Mouse (Mus musculus): ENCODE measurements around the gene Mcm6. TPM values are rescaled to one million over a fixed set of nuclear protein-coding genes. Genes with fewer than 3 reads are reported as not detected.
"Not testable (repeated sequence)": the region's sequence is repeated elsewhere in the genome, so short reads cannot be mapped to it uniquely, and the experiment has no call there.

Mcm6 gene
- total and polyA plus RNA-seq, 2 experiments from 2014 or later, result 31.9 to 37.3 TPM

DNA sequence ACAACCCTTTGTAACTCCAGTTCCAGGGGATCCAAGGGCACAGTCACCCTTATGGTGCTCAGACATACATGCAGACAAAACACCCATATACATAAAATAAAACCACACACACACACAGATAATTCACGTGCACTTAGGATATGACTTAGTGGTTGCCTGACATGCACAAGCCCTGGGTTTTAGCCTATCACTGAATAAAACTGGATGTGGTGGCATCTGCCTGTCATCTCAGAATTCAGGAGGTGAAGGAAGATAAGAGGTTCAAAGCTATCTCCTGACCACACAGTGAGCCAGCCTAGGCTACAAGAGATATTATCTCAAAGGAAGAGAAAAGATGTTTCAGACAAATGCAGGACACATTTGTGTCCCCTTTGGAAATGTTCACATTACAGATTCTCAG is 32.3 kb downstream of the Mcm6 start:
- Histone ChIP-seq H3K36me3 (ENCODE audit: insufficient read depth, low read length) (no peaks in the 10 kb centered on the region; the same call in 1 of the 2 replicates), H3K27ac (ENCODE audit: low read depth, low read length) (no peak overlapping the region), H3K27me3 (ENCODE audit: insufficient read depth, low read length) (no peaks in the 10 kb centered on the region), H3K9ac (replicated peaks; ENCODE audit: low read length, poor library complexity, severe bottlenecking) (no peak overlapping the region), H3K4me3 (ENCODE audit: low read depth, low read length) (no peak overlapping the region), H3K9me3 (ENCODE audit: low read length) (no peaks in the 10 kb centered on the region), H3K4me2 (ENCODE audit: low read depth, low read length, poor library complexity, severe bottlenecking) (no peak overlapping the region), H3K4me1 (ENCODE audit: insufficient read depth, low read length) (no peaks in the 10 kb centered on the region)
- DNase-seq (ENCODE audit: low spot score) (no peak), ATAC-seq (ENCODE audit: low FRiP score) (no peak)
- 94% methylated on average over 1 of the region's 1 CpGs for WGBS
- TF ChIP-seq CTCF (IDR thresholded peaks at IDR 0.05), result no peak

DNA sequence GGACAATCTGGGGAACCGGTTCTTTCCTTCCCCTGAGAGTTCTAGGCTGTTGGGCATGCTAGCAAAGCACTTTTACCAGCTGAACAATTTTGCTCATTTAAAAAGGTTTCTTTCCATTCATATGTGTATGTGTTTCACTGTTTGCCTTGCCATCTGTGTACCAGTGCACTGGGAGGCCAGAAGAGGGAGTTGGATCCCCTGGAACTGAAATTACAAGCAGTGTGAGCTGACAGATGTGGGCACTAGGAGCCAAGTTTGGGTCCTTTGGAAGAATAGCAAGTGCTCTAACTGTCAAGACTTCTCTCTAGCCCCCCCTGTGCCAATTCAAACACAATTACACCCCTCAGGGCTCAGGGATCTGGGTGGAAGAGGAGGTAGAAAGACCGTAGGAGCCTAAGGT is 34.7 kb downstream of the Mcm6 start:
- H3K9me3 ChIP-seq (ENCODE audit: low read length), result no peaks in the 10 kb centered on the region
- H3K4me1 ChIP-seq (ENCODE audit: insufficient read depth, low read length), result no peaks in the 10 kb centered on the region
- no peaks in the 10 kb centered on the region for H3K27me3 ChIP-seq (ENCODE audit: insufficient read depth, low read length)
- H3K9ac ChIP-seq (replicated peaks; ENCODE audit: low read length, poor library complexity, severe bottlenecking), result no peak overlapping the region
- H3K27ac ChIP-seq (ENCODE audit: low read depth, low read length), result no peak overlapping the region
- WGBS, result 85% methylated on average over 2 of the region's 2 CpGs
- ATAC-seq (ENCODE audit: low FRiP score), result no peak
- TF ChIP-seq CTCF (IDR thresholded peaks at IDR 0.05), result no peak
- no peaks in the 10 kb centered on the region; the same call in 1 of the 2 replicates for H3K36me3 ChIP-seq (ENCODE audit: insufficient read depth, low read length)
- no peak overlapping the region for H3K4me2 ChIP-seq (ENCODE audit: low read depth, low read length, poor library complexity, severe bottlenecking)
- DNase-seq (ENCODE audit: low spot score), result peak; percentile 11
- no peak overlapping the region for H3K4me3 ChIP-seq (ENCODE audit: low read depth, low read length)

GRCm38 (mm10) chr1:128323026-128323643 is 36.3 kb downstream of the Mcm6 start:
- no peak overlapping the region for H3K4me2 ChIP-seq (ENCODE audit: low read depth, low read length, poor library complexity, severe bottlenecking)
- no peaks in the 10 kb centered on the region; the same call in 1 of the 2 replicates for H3K36me3 ChIP-seq (ENCODE audit: insufficient read depth, low read length)
- H3K4me1 ChIP-seq (ENCODE audit: insufficient read depth, low read length), result no peaks in the 10 kb centered on the region
- H3K9me3 ChIP-seq (ENCODE audit: low read length), result no peaks in the 10 kb centered on the region
- H3K4me3 ChIP-seq (ENCODE audit: low read depth, low read length), result no peak overlapping the region
- no peaks in the 10 kb centered on the region for H3K27me3 ChIP-seq (ENCODE audit: insufficient read depth, low read length)
- DNase-seq (ENCODE audit: low spot score) (no peak), ATAC-seq (ENCODE audit: low FRiP score) (no peak)
- no peak overlapping the region for H3K9ac ChIP-seq (replicated peaks; ENCODE audit: low read length, poor library complexity, severe bottlenecking)
- 95% methylated on average over 8 of the region's 8 CpGs for WGBS
- H3K27ac ChIP-seq (ENCODE audit: low read depth, low read length), result no peak overlapping the region
- TF ChIP-seq CTCF (IDR thresholded peaks at IDR 0.05), result no peak

DNA sequence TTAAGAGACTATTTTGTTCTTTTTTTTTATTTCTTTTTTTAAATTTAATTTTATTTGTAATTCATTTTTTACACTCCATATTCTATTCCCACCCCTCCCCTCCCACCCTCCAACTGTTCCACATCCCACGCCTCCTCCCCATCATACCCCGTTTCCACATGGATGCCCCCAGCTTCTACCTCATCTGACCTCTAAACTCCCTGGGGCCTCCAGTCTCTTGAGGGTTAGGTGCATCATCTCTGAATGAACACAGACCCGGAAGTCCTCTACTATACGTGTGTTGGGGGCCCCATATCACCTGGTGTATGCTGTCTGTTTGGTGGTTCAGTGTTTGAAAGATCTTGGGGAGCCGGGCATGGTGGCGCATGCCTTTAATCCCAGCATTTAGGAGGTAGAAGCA is 40.2 kb downstream of the Mcm6 start:
- WGBS, result 85% methylated on average over 6 of the region's 6 CpGs
- not testable (repeated sequence) for H3K27me3 ChIP-seq (ENCODE audit: insufficient read depth, low read length); H3K27ac ChIP-seq (ENCODE audit: low read depth, low read length)

GRCm38 (mm10) chr1:128314665-128315064 is 44.8 kb downstream of the Mcm6 start:
- ATAC-seq (ENCODE audit: low FRiP score) (no peak), DNase-seq (ENCODE audit: low spot score) (no peak)
- WGBS, result 75% methylated on average over 4 of the region's 4 CpGs
- Histone ChIP-seq H3K36me3 (ENCODE audit: insufficient read depth, low read length) (no peaks in the 10 kb centered on the region), H3K4me3 (ENCODE audit: low read depth, low read length) (no peak overlapping the region), H3K9ac (replicated peaks; ENCODE audit: low read length, poor library complexity, severe bottlenecking) (no peak overlapping the region), H3K27me3 (ENCODE audit: insufficient read depth, low read length) (no peaks in the 10 kb centered on the region), H3K9me3 (ENCODE audit: low read length) (no peaks in the 10 kb centered on the region), H3K27ac (ENCODE audit: low read depth, low read length) (no peak overlapping the region), H3K4me1 (ENCODE audit: insufficient read depth, low read length) (no peaks in the 10 kb centered on the region), H3K4me2 (ENCODE audit: low read depth, low read length, poor library complexity, severe bottlenecking) (no peak overlapping the region)
- TF ChIP-seq CTCF (IDR thresholded peaks at IDR 0.05), result no peak

More for the DNA sequence above, 40.2 kb downstream of the Mcm6 start:
- not testable (repeated sequence) for H3K36me3 ChIP-seq (ENCODE audit: insufficient read depth, low read length); H3K4me2 ChIP-seq (ENCODE audit: low read depth, low read length, poor library complexity, severe bottlenecking); H3K4me3 ChIP-seq (ENCODE audit: low read depth, low read length); DNase-seq (ENCODE audit: low spot score); H3K9me3 ChIP-seq (ENCODE audit: low read length); H3K9ac ChIP-seq (replicated peaks; ENCODE audit: low read length, poor library complexity, severe bottlenecking); ATAC-seq (ENCODE audit: low FRiP score); H3K4me1 ChIP-seq (ENCODE audit: insufficient read depth, low read length)

GRCm38 (mm10) chr1:128309043-128309442 is 50.4 kb downstream of the Mcm6 start:
- no peak overlapping the region for H3K27ac ChIP-seq (ENCODE audit: low read depth, low read length)
- DNase-seq (ENCODE audit: low spot score) (peak; percentile 35), ATAC-seq (ENCODE audit: low FRiP score) (no peak)
- H3K4me2 ChIP-seq (ENCODE audit: low read depth, low read length, poor library complexity, severe bottlenecking), result no peak overlapping the region
- no peak overlapping the region for H3K9ac ChIP-seq (replicated peaks; ENCODE audit: low read length, poor library complexity, severe bottlenecking)
- TF ChIP-seq CTCF (IDR thresholded peaks at IDR 0.05), result no peak; the same call in 1 of the 2 replicates
- H3K27me3 ChIP-seq (ENCODE audit: insufficient read depth, low read length), result no peaks in the 10 kb centered on the region
- H3K9me3 ChIP-seq (ENCODE audit: low read length), result no peaks in the 10 kb centered on the region
- 87% methylated on average over 3 of the region's 3 CpGs for WGBS
- no peaks in the 10 kb centered on the region for H3K4me1 ChIP-seq (ENCODE audit: insufficient read depth, low read length)
- no peak overlapping the region for H3K4me3 ChIP-seq (ENCODE audit: low read depth, low read length)
- H3K36me3 ChIP-seq (ENCODE audit: insufficient read depth, low read length), result no peaks in the 10 kb centered on the region

All from midbrain, postnatal 0 days (tissue).